Mouse (Mus musculus) midbrain, embryonic 13.5 days (tissue): Measurements from ENCODE around the gene Sbno2. TPM values are rescaled to one million over a fixed set of nuclear protein-coding genes. Genes with fewer than 3 reads are reported as not detected.

Experiments used
- ATAC-seq: fragments of 200-750 bp; cut with Nextera tagmentation; 2 replicates; pipeline ENCODE4 v1.8.0; 2017; ENCODE audit warnings: mild to moderate bottlenecking, moderate TSS enrichment, moderate library complexity
- H3K27ac ChIP-seq: fragments of 300-500 bp; sonication (generic); 2 replicates; pipeline ENCODE4 v1.5.1; 2015; ENCODE audit warnings: inconsistent platforms, mild to moderate bottlenecking, moderate library complexity
- H3K27me3 ChIP-seq: fragments of 300-500 bp; sonication (generic); 2 replicates; pipeline ENCODE4 v1.6.1; 2015; ENCODE audit warnings: mild to moderate bottlenecking, inconsistent platforms
- H3K36me3 ChIP-seq: fragments of 300-500 bp; sonication (generic); 2 replicates; pipeline ENCODE4 v1.6.1; 2015; ENCODE audit warnings: mild to moderate bottlenecking, inconsistent platforms
- H3K4me1 ChIP-seq: fragments of 300-500 bp; sonication (generic); replicated peaks from 2 replicates; pipeline ENCODE4 v1.6.1; 2015; ENCODE audit warnings: inconsistent platforms
- H3K4me2 ChIP-seq: fragments of 300-500 bp; sonication (generic); replicated peaks from 2 replicates; pipeline ENCODE4 v1.6.1; 2015; ENCODE audit warnings: moderate library complexity, mild to moderate bottlenecking, inconsistent platforms
- H3K4me3 ChIP-seq: fragments of 300-500 bp; sonication (generic); replicated peaks from 2 replicates; pipeline ENCODE4 v1.5.1; 2015; ENCODE audit warnings: mild to moderate bottlenecking, inconsistent platforms
- H3K9ac ChIP-seq: fragments of 300-500 bp; sonication (generic); replicated peaks from 2 replicates; pipeline ENCODE4 v1.6.1; 2015; ENCODE audit warnings: mild to moderate bottlenecking, inconsistent platforms
- H3K9me3 ChIP-seq: fragments of 300-500 bp; sonication (generic); 2 replicates; pipeline ENCODE4 v1.6.1; 2016; ENCODE audit warnings: mild to moderate bottlenecking, inconsistent platforms
- WGBS: fragments of 180-500 bp; shearing (Covaris S2); methylation state at CpG from one replicate; pipeline ENCODE4 v1.1.7; 2015; 5-methylcytosine and 5-hydroxymethylcytosine counted together
- polyA plus RNA-seq: library from polyadenylated mRNA; unstranded; fragments of >200 nt; fragmentation: Nextera tagmentation; extraction: Ambion mirVana; gene quantifications from 2 replicates; pipeline ENCODE4 v1.2.1, GENCODE M21; 2015

The Sbno2 gene
- polyA plus RNA-seq, 1 experiment from 2014 or later, result 15.3 TPM

- Histone ChIP-seq H3K36me3 (peaks cover 31% of the 10 kb centered on the region), H3K4me1 (peaks cover 80% of the 10 kb centered on the region), H3K9me3 (no peaks in the 10 kb centered on the region), H3K9ac (peak within 1 kb of the TSS; percentile 98; the same call in 1 of the 2 replicates), H3K27ac (peak within 1 kb of the TSS; percentile 95), H3K4me3 (peak within 1 kb of the TSS; percentile 83), H3K27me3 (peaks cover 14% of the 10 kb centered on the region), H3K4me2 (peak within 1 kb of the TSS; percentile 90)
- WGBS, result 77% methylated on average over 5 of the region's 10 CpGs
- no peak for ATAC-seq
Measured at GRCm38 (mm10) chr10:80140666-80141035, 35.3 kb upstream of the Sbno2 start, which contains the start of gene Cbarp. Gene Cbarp, minus strand, starts transcription at chr10:80140835.

GRCm38 (mm10) chr10:80139975-80140665 lies 34.7 kb upstream of the Sbno2 start:
- peak overlapping the region; percentile 90; the same call in 1 of the 2 replicates for H3K4me2 ChIP-seq
- peaks cover 32% of the 10 kb centered on the region for H3K36me3 ChIP-seq
- ATAC-seq, result no peak
- peaks cover 74% of the 10 kb centered on the region for H3K4me1 ChIP-seq
- 75% methylated on average over 11 of the region's 11 CpGs for WGBS
- H3K9me3 ChIP-seq, result no peaks in the 10 kb centered on the region
- peaks cover 20% of the 10 kb centered on the region for H3K27me3 ChIP-seq
- peak overlapping the region; percentile 83; the same call in 1 of the 2 replicates for H3K4me3 ChIP-seq
- no peak overlapping the region for H3K9ac ChIP-seq
- H3K27ac ChIP-seq, result peak overlapping the region; percentile 95; the same call in 1 of the 2 replicates

DNA sequence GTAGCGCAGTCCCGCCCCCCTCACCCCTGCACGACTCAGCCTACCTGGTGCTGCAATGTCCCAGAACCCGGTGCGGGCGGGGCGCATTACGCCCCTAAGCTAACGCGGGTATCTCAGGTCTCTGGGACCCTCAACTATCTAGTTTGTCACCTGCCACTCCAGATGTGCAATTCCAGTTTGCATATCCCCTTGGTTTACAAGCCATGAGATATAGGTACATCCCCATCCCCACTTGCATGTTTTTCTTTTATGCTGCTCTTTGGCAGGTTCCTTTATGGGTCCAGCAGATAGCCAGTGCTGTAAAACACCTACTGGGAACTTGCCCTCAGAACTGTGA lies 34.0 kb upstream of the Sbno2 start:
- H3K4me2 ChIP-seq, result peak overlapping the region; percentile 90
- peak overlapping the region; percentile 95 for H3K27ac ChIP-seq
- H3K9ac ChIP-seq, result peak overlapping the region; percentile 98
- peaks cover 32% of the 10 kb centered on the region for H3K36me3 ChIP-seq
- peak; percentile 0; the same call in 1 of the 2 replicates for ATAC-seq
- WGBS, result 0% methylated on average over 10 of the region's 10 CpGs
- H3K4me1 ChIP-seq, result peaks cover 69% of the 10 kb centered on the region
- H3K27me3 ChIP-seq, result peaks cover 21% of the 10 kb centered on the region
- H3K9me3 ChIP-seq, result no peaks in the 10 kb centered on the region
- H3K4me3 ChIP-seq, result peak overlapping the region; percentile 83

DNA sequence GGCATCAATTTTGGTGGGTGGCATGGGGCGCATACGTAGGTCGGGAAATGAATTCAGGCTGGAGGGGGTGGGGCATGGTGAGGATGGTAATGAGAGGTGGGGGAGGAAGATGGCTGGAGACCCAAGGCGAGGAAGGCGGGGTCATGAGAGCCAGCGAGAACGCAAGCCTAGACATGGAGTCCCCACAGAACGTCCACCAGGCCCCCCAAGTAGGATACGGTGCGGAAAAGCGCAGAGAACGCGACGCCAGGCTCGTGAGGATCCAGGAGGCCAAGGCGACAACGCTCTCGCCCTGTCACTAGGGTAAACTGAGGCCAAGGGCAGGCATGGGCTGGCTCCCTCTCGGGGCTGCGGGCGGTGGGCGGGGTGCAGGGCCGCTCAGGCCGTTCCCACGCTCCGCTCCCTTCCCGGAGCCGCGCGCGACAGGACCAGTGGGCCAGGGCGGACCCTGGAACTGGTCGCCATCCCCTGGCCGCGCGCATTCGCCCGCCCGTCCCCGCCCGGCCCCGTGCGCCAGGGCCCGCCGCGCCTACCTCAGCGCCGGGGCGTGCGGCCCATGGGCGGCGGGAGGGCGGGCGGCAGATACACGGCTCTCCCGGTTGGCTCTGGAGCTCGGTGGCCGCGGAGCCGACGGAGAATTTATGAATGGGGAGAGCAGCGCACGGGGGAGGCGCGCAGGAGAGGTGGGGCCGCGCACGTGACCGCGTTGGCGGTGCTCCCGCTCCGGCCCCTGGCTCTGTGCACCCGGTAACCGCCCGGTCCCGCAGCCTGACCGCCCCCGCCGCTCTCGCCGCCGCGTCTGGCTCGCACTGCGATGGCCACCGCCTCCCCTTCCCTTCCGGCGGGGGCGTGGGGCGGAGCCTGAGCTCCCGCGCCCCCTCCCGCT lies 33.4 kb upstream of the Sbno2 start, which contains the start of gene Atp5d:
Atp5d (plus strand) TSS at position 80 of the 886 bp plus-strand sequence.
- peaks cover 63% of the 10 kb centered on the region for H3K4me1 ChIP-seq

DNA sequence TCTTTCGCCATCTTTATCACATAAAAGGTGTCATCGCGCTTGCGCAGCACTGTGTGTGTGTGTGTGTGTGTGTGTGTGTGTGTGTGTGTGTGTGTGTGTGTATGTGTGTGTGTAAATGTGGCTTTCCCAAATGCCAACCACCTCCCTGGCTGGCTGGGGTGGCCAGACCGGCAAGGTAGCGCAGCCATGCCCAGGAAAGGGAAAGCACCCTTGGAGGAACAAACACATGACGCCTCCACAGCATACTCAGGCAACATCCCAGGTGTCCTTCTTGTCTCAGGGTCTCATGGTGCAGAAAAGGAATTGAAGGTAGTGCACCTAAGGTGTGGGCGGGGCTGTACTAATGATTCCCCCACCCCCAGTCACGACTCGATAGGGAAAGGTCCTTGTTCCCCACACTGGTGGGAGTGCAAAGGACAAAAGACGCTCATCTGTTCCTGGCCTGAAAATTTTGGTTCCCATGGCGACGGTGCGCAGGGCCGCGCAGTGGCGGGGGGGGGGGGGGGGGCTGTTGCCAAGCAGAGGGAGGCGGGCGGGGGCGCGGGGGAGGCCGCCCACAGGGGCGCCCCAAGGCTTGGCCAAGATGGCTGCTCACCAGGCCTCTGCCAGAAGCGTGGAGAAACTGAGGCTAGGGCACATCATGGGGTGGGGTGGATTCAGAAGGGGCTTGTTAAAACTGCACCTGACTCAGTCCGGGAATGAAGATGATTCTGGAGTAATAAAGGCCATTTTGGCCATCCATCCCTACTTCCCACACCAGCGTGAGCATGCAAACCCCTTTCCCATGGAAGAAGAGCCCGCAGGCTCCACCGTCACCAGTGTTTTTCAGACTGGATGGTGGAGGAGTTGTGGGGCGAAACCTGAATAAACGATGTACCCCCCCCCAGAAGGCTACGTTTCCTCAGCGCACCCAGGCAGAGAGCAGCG lies 32.5 kb upstream of the Sbno2 start:
- no peak for ATAC-seq
- Histone ChIP-seq H3K36me3 (peaks cover 36% of the 10 kb centered on the region), H3K9ac (peak overlapping the region; percentile 98), H3K9me3 (no peaks in the 10 kb centered on the region), H3K4me1 (peaks cover 59% of the 10 kb centered on the region), H3K27ac (peak overlapping the region; percentile 95), H3K4me2 (peak overlapping the region; percentile 90), H3K27me3 (peaks cover 21% of the 10 kb centered on the region), H3K4me3 (peak overlapping the region; percentile 83)
- under 1% methylated on average over 26 of the region's 33 CpGs for WGBS

More for the DNA sequence above, 33.4 kb upstream of the Sbno2 start, which contains the start of gene Atp5d:
- Histone ChIP-seq H3K9me3 (no peaks in the 10 kb centered on the region), H3K27ac (peak within 1 kb of the TSS; percentile 95), H3K4me3 (peak within 1 kb of the TSS; percentile 83), H3K9ac (peak within 1 kb of the TSS; percentile 98), H3K27me3 (peaks cover 21% of the 10 kb centered on the region), H3K36me3 (peaks cover 32% of the 10 kb centered on the region), H3K4me2 (peak within 1 kb of the TSS; percentile 90)
- under 1% methylated on average over 85 of the region's 94 CpGs for WGBS
- peak; percentile 7 for ATAC-seq

DNA sequence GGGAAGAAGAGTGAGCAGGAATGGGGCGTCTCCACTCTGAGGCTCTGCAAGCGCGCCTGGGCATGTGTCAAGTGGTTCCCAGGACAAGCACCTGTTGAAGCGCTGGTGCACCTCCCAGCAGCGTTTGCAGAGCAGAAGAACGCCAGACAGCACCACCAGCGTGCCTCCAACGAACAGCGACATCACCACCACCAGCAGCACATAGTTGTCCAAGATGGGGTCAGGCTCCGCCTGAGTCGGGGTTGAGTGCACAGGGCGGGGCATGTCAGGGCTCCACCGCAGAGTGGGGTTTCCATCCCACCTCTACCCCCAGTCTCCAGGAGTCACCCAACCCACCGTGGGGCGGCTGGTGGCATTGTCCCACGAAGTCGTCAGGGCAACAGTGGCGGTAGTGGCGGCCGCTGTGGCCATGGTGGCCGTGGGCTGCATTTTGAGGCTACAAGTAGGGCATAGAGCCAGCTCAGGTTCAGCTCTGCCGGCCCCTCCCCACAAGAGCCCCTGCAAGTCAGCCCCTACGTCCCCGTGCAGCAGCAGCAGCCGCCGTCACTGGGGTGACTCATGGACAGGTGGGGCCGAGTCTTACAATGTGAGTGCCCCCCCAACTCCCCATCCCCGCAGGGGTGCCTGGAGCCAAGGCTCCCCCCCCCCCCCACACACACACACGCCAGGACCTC lies 31.7 kb upstream of the Sbno2 start:
- Histone ChIP-seq H3K36me3 (peaks cover 44% of the 10 kb centered on the region), H3K27me3 (peaks cover 21% of the 10 kb centered on the region), H3K9me3 (no peaks in the 10 kb centered on the region), H3K4me2 (peak overlapping the region; percentile 90), H3K4me3 (peak overlapping the region; percentile 83), H3K27ac (peak overlapping the region; percentile 95), H3K9ac (peak overlapping the region; percentile 98), H3K4me1 (peaks cover 58% of the 10 kb centered on the region)
- WGBS, result 3% methylated on average over 29 of the region's 29 CpGs
- ATAC-seq, result peak; percentile 7; the same call in 1 of the 2 replicates

DNA sequence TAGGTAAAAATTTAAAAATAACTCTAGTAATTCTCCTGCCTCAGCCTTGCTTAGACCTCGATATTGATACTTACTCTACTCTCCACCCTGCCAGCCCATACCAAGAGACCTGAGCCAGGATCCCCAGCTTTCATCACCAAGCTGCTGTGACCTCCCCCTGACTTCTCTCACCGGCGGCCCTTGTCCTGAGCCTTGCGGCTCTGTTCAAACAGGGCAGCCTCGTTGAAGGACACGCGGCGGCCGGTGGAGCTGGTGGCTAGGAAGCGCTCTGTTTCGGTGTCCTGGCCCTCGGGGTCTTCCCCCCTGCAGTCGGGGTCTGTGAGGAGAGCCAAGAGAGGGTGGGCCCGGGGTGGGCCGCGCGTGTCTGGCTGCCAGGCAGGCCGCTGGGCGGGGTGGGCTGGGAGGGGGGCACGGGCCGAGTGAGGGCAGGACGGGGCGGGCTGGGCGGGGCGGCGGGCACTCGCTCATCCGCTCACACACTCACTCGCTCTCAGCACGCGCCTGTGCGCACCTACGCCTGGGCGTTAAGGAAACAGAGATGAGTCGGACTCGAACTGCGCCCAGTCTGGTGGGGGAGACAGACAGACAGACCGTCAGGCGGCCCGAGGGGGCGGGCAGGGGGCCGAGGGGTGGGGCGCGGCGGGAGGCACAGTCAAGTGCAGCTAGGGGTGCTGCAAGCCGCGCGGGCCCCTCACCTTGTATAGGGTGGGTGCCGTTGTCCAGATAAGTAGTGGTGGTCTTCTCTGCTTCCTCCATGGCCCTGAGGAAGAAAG lies 31.0 kb upstream of the Sbno2 start:
- peaks cover 21% of the 10 kb centered on the region for H3K27me3 ChIP-seq
- H3K4me3 ChIP-seq, result peak overlapping the region; percentile 83
- WGBS, result 13% methylated on average over 49 of the region's 49 CpGs
- H3K27ac ChIP-seq, result peak overlapping the region; percentile 95; the same call in 1 of the 2 replicates
- H3K9ac ChIP-seq, result peak overlapping the region; percentile 98
- no peaks in the 10 kb centered on the region for H3K9me3 ChIP-seq
- peaks cover 51% of the 10 kb centered on the region for H3K36me3 ChIP-seq
- peaks cover 60% of the 10 kb centered on the region for H3K4me1 ChIP-seq
- no peak for ATAC-seq
- H3K4me2 ChIP-seq, result peak overlapping the region; percentile 90

DNA sequence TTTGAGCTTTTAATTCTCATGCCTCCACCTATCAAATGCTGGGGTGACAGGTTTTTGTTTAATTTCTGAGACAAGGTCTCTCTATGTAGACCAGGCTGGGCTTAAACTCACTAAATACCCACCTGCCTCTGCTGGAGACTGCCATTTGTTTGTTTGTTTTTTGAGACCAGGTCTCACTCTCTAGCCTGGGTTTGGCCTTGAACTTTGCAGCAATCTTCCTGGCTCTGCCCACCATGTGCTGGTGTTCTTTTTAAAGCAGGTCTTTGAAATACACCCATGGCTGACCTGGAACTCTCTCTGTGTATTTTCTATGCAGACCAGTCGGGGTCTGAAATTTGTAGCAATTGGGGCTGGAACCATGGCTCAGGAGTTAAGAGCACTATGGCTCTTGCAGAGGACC lies 30.3 kb upstream of the Sbno2 start:
- Histone ChIP-seq H3K27me3 (peaks cover 24% of the 10 kb centered on the region), H3K4me2 (no peak overlapping the region), H3K4me3 (no peak overlapping the region), H3K27ac (no peak overlapping the region), H3K9me3 (no peaks in the 10 kb centered on the region), H3K36me3 (peaks cover 58% of the 10 kb centered on the region), H3K4me1 (peaks cover 59% of the 10 kb centered on the region), H3K9ac (no peak overlapping the region)
- ATAC-seq, result no peak
- 95% methylated on average over 1 of the region's 1 CpGs for WGBS

- 90% methylated on average over 10 of the region's 10 CpGs for WGBS
- H3K27me3 ChIP-seq, result peaks cover 24% of the 10 kb centered on the region
- H3K4me1 ChIP-seq, result peaks cover 57% of the 10 kb centered on the region
- H3K9me3 ChIP-seq, result no peaks in the 10 kb centered on the region
- no peak overlapping the region for H3K4me3 ChIP-seq
- H3K36me3 ChIP-seq, result peaks cover 63% of the 10 kb centered on the region
- H3K4me2 ChIP-seq, result no peak overlapping the region
- H3K27ac ChIP-seq, result no peak overlapping the region
- no peak for ATAC-seq
- no peak overlapping the region for H3K9ac ChIP-seq
Measured at GRCm38 (mm10) chr10:80135161-80135560, 29.8 kb upstream of the Sbno2 start.

DNA sequence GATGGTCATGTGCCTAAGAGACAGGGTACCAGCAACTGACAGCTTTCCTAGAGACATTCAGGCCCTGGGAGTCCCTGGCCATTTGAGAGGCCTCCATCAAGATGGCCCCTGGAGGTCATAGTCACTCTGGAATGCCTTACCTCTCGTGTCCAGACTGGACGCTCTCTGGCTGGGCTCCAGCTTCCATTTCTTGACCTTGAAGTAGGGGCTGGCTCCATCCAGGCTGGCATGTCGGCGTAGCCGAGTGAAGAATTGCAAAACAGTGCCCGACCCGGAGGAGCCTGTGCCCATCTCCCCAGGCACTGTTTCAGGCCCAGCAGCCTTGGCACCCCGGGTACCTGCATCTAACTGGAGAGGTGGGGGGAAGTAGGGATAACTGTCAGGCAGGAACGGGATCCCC lies 29.1 kb upstream of the Sbno2 start:
- 89% methylated on average over 9 of the region's 9 CpGs for WGBS
- no peak for ATAC-seq
- Histone ChIP-seq H3K4me3 (no peak overlapping the region), H3K4me2 (no peak overlapping the region), H3K27ac (no peak overlapping the region), H3K9me3 (no peaks in the 10 kb centered on the region), H3K36me3 (peaks cover 70% of the 10 kb centered on the region), H3K27me3 (peaks cover 24% of the 10 kb centered on the region), H3K4me1 (peaks cover 54% of the 10 kb centered on the region), H3K9ac (no peak overlapping the region)
